12 mouse cellular contexts compared by ENCODE assay signal in genomic region chr1:41427853-41428252, GRCm38 (mm10).
DNase-seq lines count a peak whose midpoint lies in the region; ATAC-seq and TF ChIP-seq lines count a peak whose summit lies in the region.
"Had no signal": no experiment of that assay in that cellular context is flagged by ENCODE, and none has a peak within 500 bp of the region (broad histone marks: within the 10 kb centered on the region; RNA-seq: fewer than 3 reads in every experiment).

No protein-coding gene starts in this region.

- no peak overlapping the region for H3K27ac ChIP-seq in heart, embryonic 14.5 days (replicated peaks in 1 of 2; ENCODE audit: control insufficient read depth in 1 of 2, insufficient read depth in 1 of 2, low read depth in 2 of 2, low read length in 2 of 2)
- no peak overlapping the region for H3K27ac ChIP-seq in heart, embryonic 11.5 days (ENCODE audit: low read depth, low read length)
- H3K27ac ChIP-seq in midbrain, embryonic 12.5 days (replicated peaks) = no peak overlapping the region
- H3K27ac ChIP-seq in intestine, embryonic 15.5 days = no peak overlapping the region
- no peak overlapping the region for H3K27ac ChIP-seq in intestine, embryonic 16.5 days (ENCODE audit: low read length)
- H3K27ac ChIP-seq: limb, embryonic 13.5 days; lung, embryonic 15.5 days had no signal

- H3K4me1 ChIP-seq in heart, embryonic 14.5 days (ENCODE audit: control insufficient read depth in 2 of 2, insufficient read depth in 2 of 2, low read length in 2 of 2) = peaks cover 0 to 7% of the 10 kb centered on the region in 2 experiments; a peak in 1 of 4 replicates
- no peaks in the 10 kb centered on the region for H3K4me1 ChIP-seq in heart, embryonic 11.5 days (ENCODE audit: control insufficient read depth, insufficient read depth, low read length)
- H3K4me1 ChIP-seq in midbrain, embryonic 12.5 days = peaks cover 31% of the 10 kb centered on the region
- no peaks in the 10 kb centered on the region for H3K4me1 ChIP-seq in intestine, embryonic 15.5 days (replicated peaks)
- H3K4me1 ChIP-seq in intestine, embryonic 16.5 days (ENCODE audit: control insufficient read depth, insufficient read depth, low read length) = no peaks in the 10 kb centered on the region
- H3K4me1 ChIP-seq: limb, embryonic 13.5 days had no signal

- TF ChIP-seq CTCF in brain, embryonic 14.5 days (IDR thresholded peaks at IDR 0.05; ENCODE audit: borderline replicate concordance, extremely low read depth, insufficient read depth, insufficient read length) = no peak

- no peaks in the 10 kb centered on the region for H3K27me3 ChIP-seq in heart, embryonic 14.5 days (ENCODE audit: control insufficient read depth, insufficient read depth, low read length)
- no peaks in the 10 kb centered on the region for H3K27me3 ChIP-seq in heart, embryonic 11.5 days (ENCODE audit: control insufficient read depth, insufficient read depth, low read length)
- H3K27me3 ChIP-seq in midbrain, embryonic 12.5 days = no peaks in the 10 kb centered on the region
- H3K27me3 ChIP-seq in intestine, embryonic 15.5 days (replicated peaks) = no peaks in the 10 kb centered on the region
- H3K27me3 ChIP-seq in intestine, embryonic 16.5 days (replicated peaks; ENCODE audit: control insufficient read depth, insufficient read depth, low read length) = no peaks in the 10 kb centered on the region
- H3K27me3 ChIP-seq: limb, embryonic 13.5 days; lung, embryonic 15.5 days had no signal

- H3K4me2 ChIP-seq in heart, embryonic 14.5 days (ENCODE audit: low read length) = peak overlapping the region; percentile 21; the same call in 1 of the 2 replicates
- H3K4me2 ChIP-seq in heart, embryonic 11.5 days = no peak overlapping the region
- H3K4me2 ChIP-seq in midbrain, embryonic 12.5 days (replicated peaks) = no peak overlapping the region
- H3K4me2 ChIP-seq in intestine, embryonic 15.5 days (replicated peaks) = no peak overlapping the region
- H3K4me2 ChIP-seq in intestine, embryonic 16.5 days (ENCODE audit: low read depth, low read length) = no peak overlapping the region
- H3K4me2 ChIP-seq: limb, embryonic 13.5 days; lung, embryonic 15.5 days had no signal

- 27% methylated on average over 6 of the region's 6 CpGs for WGBS in heart, embryonic 14.5 days
- WGBS in heart, embryonic 11.5 days (ENCODE audit: insufficient replicate concordance) = 66% methylated on average over 6 of the region's 6 CpGs
- WGBS in midbrain, embryonic 12.5 days = 27% methylated on average over 6 of the region's 6 CpGs
- WGBS in intestine, embryonic 15.5 days = 54% methylated on average over 6 of the region's 6 CpGs
- WGBS in intestine, embryonic 16.5 days = 50% methylated on average over 6 of the region's 6 CpGs

- no peak for TF ChIP-seq POLR2A in brain, embryonic 14.5 days (IDR thresholded peaks at IDR 0.05; ENCODE audit: borderline replicate concordance, extremely low read depth, insufficient read depth, insufficient read length, poor library complexity, severe bottlenecking)

- H3K4me3 ChIP-seq in heart, embryonic 14.5 days (ENCODE audit: control insufficient read depth in 1 of 2, insufficient read depth in 1 of 2, low read depth in 1 of 2, low read length in 2 of 2) = no peak overlapping the region
- H3K4me3 ChIP-seq in heart, embryonic 11.5 days (ENCODE audit: low read depth, low read length) = no peak overlapping the region
- H3K4me3 ChIP-seq in midbrain, embryonic 12.5 days = no peak overlapping the region
- H3K4me3 ChIP-seq in intestine, embryonic 15.5 days (replicated peaks) = no peak overlapping the region
- H3K4me3 ChIP-seq in intestine, embryonic 16.5 days (ENCODE audit: low read length) = no peak overlapping the region
- H3K4me3 ChIP-seq: limb, embryonic 13.5 days; lung, embryonic 15.5 days had no signal

- peak; percentile 24 to 27 for DNase-seq in left cerebral cortex, postnatal 10 days (ENCODE audit: extremely low spot score in 1 of 2, low spot score in 2 of 2)
- no peak for DNase-seq in left cerebral cortex, adult 8-10 months (ENCODE audit: low spot score in 2 of 2)
- peak; percentile 96 for DNase-seq in brain, embryonic 14.5 days (ENCODE audit: low read depth)
- DNase-seq: embryo, embryonic 11 days; thymus, adult 18-20 months had no signal

- intact Hi-C loops in left cerebral cortex, postnatal 10 days (cut with DNase I) = no loop called here

- H3K9me3 ChIP-seq in heart, embryonic 14.5 days (ENCODE audit: control insufficient read depth, low read length) = no peaks in the 10 kb centered on the region
- H3K9me3 ChIP-seq in heart, embryonic 11.5 days (replicated peaks; ENCODE audit: control insufficient read depth, low read length) = no peaks in the 10 kb centered on the region
- H3K9me3 ChIP-seq in midbrain, embryonic 12.5 days = no peaks in the 10 kb centered on the region
- no peaks in the 10 kb centered on the region for H3K9me3 ChIP-seq in intestine, embryonic 15.5 days
- no peaks in the 10 kb centered on the region for H3K9me3 ChIP-seq in intestine, embryonic 16.5 days (ENCODE audit: control insufficient read depth, low read length)
- H3K9me3 ChIP-seq: limb, embryonic 13.5 days; lung, embryonic 15.5 days had no signal

- no peaks in the 10 kb centered on the region for H3K36me3 ChIP-seq in heart, embryonic 14.5 days (ENCODE audit: control insufficient read depth, insufficient read depth, low read length)
- no peaks in the 10 kb centered on the region for H3K36me3 ChIP-seq in heart, embryonic 11.5 days (ENCODE audit: control insufficient read depth, insufficient read depth, low read length)
- no peaks in the 10 kb centered on the region for H3K36me3 ChIP-seq in midbrain, embryonic 12.5 days
- no peaks in the 10 kb centered on the region for H3K36me3 ChIP-seq in intestine, embryonic 15.5 days
- no peaks in the 10 kb centered on the region for H3K36me3 ChIP-seq in intestine, embryonic 16.5 days (ENCODE audit: control insufficient read depth, insufficient read depth, low read length)
- H3K36me3 ChIP-seq: limb, embryonic 13.5 days; lung, embryonic 15.5 days had no signal

- no peak for ATAC-seq in heart, embryonic 14.5 days (ENCODE audit: insufficient number of reproducible peaks, insufficient read depth, low FRiP score, low read depth)
- no peak for ATAC-seq in heart, embryonic 11.5 days (replicated peaks; ENCODE audit: insufficient number of reproducible peaks, low FRiP score, low TSS enrichment)
- peak; percentile 47; the same call in 1 of the 2 replicates for ATAC-seq in midbrain, embryonic 12.5 days (ENCODE audit: low FRiP score, low read depth)
- no peak for ATAC-seq in intestine, embryonic 15.5 days
- ATAC-seq in intestine, embryonic 16.5 days = no peak

- H3K9ac ChIP-seq in heart, embryonic 14.5 days (ENCODE audit: low read length) = no peak overlapping the region
- no peak overlapping the region for H3K9ac ChIP-seq in heart, embryonic 11.5 days (ENCODE audit: low read depth, low read length)
- no peak overlapping the region for H3K9ac ChIP-seq in midbrain, embryonic 12.5 days (replicated peaks)
- no peak overlapping the region for H3K9ac ChIP-seq in intestine, embryonic 15.5 days
- H3K9ac ChIP-seq in intestine, embryonic 16.5 days (ENCODE audit: low read depth, low read length) = no peak overlapping the region
- H3K9ac ChIP-seq: limb, embryonic 13.5 days; lung, embryonic 15.5 days had no signal

Comparison
In these comparisons a context has a peak if more than half of its experiments do, and no peak if none do; other contexts are left out.
1. DNase-seq: peak in left cerebral cortex, postnatal 10 days (2 of 2) and brain, embryonic 14.5 days (single experiment); none in left cerebral cortex, adult 8-10 months (0 of 2).